Mouse (Mus musculus): ENCODE data around the gene Ifitm1.
A peak's percentile ranks its signal among the peaks of the same experiment; 100 is the strongest.
"Not testable (repeated sequence)": the region's sequence is repeated elsewhere in the genome, so short reads cannot be mapped to it uniquely, and the experiment has no call there.

The Ifitm1 gene

DNA sequence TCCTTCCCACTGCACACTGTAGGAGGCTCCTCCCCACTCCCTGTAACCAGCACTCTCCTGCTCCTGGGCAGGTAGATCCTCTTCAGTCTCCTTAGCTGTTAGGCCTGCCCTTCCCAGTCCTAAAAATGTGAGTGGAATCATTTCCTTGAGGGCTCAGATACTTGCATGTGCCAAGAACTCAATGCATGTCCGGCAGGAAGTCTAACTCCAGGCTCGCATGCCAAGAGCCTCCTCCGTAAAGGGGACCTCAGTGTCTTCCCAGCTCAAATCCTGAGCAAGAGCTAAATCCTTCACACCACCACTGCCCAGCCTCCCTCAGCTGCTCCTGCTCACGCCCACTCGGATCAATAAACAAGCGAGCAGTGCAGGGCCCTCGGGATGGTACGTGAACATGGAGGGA, 16.0 kb upstream of the Ifitm1 start:
- no peak for DNase-seq

DNA sequence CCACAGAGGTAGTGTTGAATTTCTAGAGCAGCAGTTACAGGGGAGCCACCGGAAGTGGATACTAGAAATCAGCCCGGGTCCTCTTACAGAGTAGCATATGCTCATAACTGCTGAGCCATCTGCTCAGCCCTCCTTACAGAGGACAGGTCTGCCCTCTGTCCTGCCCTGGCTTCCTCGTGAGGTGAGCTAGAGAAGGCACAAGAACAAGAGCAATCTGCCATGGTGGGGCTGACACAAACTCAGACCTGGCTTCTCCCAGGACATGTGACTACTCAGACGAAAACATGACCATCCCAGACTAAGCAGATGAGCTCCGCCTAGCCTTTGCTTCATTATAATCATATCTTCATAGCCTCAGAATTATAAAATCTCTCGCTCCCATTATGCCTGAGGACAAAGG, 15.3 kb upstream of the Ifitm1 start:
- no peak for DNase-seq

DNA sequence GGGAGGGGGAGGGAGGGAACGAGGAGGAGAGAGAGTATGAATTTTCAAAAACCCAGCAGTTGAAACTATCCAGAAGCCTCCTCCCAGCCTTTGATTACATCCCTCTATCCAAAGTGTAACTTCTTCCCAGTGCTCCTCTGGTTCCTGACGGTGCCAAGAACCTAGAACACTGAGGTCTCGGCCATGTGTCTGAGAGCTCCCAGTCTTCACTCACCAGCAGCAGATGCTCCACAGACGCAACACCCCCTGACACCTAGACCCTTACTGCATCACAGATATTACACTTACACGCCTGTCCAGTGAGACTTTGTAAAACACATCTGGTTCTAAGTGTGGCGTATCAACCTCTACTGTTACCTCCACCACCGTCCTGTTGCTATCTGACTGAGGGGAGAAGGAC, 14.6 kb upstream of the Ifitm1 start:
- DNase-seq: no peak

DNA sequence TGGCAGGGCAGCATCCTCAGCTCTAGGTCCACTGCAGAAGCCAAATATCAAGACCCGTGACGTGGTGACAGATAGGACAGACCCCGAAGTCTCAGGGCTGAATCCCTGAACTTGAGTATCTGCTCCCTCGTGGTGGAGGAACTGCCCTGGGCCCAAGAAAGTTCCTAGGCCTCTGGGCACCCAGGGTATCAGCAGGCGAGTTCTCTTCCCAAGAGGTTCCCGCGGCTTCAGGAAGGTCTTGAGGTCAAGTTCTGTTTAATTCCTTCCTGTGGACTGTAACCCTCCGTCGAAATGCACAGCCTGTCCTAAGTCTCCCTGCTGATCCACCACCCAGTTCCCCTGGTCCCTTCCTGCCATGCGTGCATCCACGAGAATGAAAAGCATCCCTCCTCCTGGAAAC, 13.9 kb upstream of the Ifitm1 start:
- no peak for DNase-seq

DNA sequence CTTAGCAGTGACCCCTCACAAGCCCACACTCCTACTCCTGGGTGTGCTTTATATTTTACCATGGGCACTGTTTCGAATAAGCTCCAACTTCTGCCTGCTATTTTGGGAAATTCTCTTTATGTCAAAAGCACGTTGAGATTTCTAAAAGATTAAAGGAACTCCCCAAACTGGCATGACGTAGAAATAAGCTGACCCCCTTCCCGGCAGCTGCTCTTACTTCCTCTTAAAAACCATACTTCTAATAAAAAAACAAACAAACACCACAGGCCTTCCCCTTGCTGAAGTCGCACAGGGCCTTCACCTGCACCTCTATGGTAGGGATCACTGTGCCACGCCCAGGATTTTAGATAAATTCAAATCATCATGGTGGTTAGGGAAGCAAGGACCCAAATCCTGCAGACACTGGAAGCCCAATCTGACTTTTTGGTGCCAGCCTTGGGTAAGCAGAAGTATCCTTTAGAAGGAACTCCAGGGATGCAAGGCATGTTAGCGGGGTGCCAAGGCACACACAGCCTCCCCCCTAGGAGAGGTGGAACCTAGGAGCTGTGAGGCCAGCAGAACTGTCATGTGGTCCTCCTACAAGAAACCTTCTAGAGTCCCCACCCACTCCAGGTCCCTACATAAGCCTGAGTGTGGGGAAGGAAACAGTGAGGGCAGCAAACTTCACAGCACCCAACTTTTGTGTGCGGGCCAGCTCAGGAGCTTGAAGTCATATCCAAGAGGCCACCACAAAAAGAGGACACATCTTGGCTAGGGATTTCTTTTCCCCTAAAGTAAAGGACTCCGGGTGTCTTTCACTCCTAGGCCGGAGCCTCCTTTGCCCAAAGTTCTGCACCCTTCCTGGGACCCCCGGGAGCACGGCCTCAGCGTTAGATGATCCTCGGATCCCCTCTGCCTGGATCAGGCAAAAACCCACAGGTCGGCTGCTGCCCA, 13.0 kb upstream of the Ifitm1 start:
- no peak for DNase-seq

DNA sequence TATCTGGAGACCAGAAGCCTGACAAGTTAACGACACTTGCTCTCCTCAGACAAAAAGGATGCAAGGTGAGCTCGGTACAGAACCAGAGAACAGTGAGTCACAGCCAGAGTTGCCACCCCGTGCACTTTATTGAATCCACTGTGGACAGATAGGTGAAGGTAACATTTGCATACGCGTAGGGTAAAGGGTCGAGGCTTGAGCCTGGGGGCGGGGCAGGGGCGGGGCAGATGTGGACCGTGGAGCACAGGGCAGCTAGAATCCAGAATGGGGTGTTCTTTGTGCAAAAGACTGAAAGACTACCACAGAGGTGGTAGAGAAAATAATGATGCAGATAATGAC, 12.3 kb upstream of the Ifitm1 start:
- DNase-seq: no peak

DNA sequence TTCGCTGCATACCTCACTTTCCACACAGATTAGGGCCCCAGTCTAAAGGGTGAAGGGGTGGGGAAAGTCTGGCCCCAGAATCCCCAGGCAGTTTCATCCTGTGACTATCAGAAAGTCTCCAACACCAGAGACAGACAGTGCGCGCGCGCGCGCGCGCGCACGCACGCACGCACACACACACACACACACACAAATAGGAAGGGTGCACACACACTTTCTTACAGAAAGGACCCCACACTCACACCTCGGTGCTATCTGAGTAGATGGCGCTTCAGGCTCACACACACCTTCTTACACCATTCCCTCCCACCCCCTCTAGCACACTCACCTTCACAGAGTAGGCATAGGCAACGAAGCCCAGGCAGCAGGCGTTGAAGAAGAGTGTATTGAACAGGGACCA, 11.7 kb upstream of the Ifitm1 start:
- no peak for DNase-seq

DNA sequence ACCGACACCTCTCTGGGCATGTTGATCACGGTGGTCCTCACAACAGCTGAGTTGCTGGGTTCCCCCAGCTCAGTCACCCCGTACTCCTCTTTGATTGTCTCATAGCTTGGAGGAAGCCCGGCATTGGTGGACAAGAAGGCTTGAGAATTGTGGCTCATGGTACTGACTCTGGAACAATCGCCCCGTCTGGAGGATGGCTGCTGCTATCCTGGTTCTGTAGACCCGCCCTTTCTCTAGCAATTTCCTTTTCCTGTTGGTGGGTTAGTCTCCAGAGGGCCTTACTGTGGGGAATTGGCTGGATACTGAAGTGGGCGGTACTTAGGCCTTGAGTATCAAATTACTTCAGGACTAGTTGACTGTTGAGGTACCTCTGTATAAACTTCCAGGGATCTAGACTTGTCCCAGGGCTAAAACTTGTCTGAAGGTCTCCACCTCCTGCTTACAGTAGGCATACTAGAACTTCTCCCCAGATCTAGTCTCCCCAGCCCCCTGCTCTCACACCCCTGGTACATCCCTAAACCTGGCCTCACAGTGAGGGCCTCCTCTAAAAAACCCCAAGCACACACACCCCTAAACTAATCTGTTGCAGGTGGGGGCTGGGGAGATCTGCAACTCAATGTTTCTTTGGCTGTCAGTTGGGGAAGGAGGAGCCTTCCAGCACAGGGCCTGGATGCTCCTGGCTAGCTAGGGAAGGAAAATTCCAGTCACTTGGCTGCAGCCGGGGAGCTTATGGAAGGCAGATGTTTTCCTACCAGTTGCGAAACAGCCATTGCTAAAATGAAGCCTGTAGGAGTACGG, 11.1 kb upstream of the Ifitm1 start, which contains the start of the genes Gm45717 and Ifitm2:
Gene Gm45717 (minus strand): TSS at position 180 of the 798 bp plus-strand sequence.
Gene Ifitm2 (minus strand): TSS at position 230 of the 798 bp plus-strand sequence.
- DNase-seq: peak; percentile 44

DNA sequence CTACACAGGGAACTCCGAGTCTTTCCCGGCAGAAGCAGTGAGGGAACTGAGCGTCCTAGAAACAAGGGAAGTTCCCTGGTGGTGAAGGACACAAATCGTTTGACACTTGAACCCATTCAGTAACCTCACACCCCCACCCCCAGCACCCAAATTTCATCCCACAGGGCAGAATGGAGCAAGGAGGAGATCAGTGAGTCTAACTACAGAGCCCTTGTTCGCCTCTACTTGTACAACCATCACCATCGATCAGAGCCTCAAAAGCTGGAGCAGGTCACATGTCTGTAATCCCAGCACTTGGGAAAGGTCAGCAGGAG, 10.5 kb upstream of the Ifitm1 start:
- DNase-seq: no peak

DNA sequence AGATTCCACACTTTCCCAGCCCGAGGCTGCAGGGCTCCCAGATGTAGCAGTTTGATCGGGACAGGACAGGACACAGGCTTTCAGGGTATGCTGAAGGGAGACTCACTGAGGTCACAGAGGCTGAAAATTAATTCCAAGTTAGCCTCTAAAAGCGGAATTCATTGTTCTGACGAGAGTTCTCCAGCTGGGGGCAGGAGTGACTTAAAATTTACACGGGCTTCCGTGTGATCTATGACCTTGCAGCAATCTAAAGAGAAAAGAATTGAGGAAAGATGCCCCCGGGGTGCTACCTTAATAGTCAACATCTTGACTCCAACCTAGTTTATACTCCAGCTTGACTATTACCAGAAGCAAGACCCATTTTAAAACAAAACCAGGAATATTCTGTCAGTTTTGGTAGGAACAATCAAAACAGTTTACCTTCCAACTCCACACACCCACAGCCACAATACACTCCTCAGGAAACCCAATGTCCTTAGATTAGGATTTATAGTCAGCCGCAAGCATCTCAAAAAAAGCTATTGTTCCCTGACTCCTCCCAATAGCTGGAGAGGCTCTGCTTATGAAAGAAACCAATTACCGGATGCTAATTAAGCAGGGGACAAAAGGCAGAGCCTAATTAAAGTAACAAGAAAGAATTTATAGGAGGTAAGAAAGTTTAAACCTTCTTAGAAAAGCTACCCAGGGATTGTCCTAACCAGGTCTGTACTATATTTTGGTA, 7.7 kb upstream of the Ifitm1 start:
- no peak for DNase-seq

DNA sequence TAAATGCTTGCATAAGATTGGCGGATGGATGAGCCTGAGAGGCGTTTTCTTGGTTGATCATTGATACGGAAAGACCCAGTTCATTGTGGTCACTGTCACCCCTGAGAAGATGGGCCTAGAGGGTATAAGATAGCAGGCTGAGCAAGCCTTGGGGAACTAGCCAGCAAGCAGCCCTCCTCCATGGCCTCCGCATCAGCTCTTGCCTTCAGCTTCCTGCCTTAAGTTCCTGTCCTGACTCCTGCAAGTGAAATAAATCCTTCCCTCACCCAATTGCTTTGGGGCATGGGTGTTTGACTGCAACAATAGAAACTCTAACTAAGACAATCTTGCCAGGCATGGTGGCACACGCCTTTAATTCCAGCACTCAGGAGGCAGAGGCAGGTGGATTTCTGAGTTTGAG, 7.0 kb upstream of the Ifitm1 start:
- no peak for DNase-seq

DNA sequence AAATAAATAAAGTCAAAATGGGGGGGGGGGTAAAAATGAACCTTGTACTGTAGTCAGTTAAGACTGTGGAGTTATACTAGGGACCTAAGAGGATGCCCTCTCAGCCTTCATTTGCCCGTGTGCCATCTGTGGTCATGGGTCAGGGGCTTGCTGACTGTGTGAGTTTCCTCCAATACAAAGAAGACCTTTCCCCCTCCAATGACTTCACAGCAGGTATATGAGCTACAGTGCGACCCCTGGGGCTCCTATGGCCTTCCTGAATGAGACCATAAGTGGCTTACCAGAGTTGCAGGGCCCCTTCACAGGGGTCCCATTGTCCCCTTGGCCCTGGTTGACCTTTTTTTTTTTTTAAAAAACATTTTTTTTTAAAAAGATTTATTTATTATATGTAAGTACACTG, 5.6 kb upstream of the Ifitm1 start:
- DNase-seq: no peak

DNA sequence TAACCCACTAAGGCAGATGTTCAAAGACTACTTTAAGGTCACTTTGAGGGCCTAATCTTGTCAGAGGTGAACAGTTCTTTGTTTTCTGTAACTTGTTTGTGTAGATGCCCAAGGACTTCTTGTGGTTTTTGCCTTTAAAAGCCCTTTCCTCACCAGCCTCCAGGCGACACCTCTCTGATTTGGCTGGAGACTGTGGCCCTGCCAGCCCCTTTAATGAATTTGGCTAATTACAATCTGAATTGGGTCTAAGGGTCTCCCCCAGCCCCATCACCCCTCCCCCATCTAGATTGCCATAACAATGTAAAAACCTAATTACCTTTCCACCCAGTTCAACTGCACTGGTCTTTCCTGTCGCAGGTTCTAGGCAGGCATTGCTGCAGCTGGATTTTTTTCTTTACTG, 4.3 kb upstream of the Ifitm1 start:
- DNase-seq: no peak

DNA sequence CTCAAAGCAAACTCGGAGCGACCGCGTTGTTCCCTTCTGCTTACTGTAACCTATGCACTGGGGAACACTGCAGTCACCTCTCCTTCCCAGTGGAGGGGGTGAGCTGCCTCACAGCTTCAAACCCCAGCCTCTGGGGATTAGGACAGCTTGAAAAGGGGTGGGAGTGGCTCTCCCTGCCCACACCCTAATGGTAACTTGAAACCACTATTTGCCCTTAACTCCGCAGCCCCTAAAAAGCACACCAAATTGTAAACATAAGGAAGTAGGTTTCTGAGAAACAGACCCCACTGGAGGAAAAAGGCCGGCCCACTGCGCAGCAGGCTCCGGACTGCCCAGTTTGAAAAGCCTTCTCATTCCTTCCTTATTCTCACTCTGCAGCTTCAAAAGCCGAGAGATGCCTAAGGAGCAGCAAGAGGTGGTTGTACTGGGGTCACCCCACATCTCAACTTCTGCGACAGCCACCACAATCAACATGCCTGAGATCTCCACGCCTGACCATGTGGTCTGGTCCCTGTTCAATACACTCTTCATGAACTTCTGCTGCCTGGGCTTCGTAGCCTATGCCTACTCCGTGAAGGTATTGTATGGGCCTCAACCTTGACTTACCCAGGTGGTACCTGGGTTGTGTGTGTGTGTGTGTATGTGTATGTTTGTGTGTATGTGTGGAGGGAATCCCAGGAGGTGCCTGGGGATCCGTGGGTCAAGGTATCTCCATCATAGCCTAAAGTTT, 1.0 kb downstream of the Ifitm1 start:
- no peak for DNase-seq

DNA sequence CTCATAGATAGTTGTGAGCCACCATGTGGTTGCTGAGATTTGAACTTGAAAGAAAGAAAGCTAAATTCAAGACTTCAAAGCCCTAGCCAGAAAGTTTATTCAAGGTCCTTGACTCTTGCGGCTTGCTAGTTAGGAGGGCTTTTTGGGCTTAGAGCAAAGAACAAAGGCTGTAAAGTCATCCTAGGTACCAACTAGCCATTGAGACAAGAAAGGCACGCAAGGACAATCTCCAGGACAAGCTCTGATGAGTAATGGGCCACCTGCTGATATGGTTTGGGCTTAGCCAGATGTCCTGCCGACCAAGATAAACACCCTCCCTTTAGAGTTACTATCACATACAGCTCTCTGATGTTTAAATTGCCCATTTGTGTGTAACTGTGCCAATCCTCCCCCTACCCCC, 1.7 kb downstream of the Ifitm1 start:
- DNase-seq: not testable (repeated sequence)

DNA sequence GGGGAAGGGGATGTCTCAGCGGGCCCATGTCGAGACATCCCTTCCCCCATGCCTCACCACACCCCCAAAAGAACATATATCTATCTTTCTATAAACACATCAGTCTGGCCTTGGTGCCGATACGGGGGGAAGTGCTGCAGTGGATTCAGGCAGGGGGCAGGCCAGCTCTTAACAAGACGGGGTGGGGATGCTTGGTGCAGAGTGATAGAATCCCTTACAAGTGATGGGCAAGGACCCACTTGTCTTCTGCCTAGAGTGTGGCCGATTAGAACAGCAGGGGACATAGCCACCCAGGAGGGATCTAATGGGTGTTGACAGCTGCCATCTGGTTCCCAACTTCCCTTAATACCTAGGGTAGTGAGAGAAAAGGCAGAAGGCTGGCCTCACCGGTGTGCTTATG, 3.9 kb downstream of the Ifitm1 start:
- no peak for DNase-seq

DNA sequence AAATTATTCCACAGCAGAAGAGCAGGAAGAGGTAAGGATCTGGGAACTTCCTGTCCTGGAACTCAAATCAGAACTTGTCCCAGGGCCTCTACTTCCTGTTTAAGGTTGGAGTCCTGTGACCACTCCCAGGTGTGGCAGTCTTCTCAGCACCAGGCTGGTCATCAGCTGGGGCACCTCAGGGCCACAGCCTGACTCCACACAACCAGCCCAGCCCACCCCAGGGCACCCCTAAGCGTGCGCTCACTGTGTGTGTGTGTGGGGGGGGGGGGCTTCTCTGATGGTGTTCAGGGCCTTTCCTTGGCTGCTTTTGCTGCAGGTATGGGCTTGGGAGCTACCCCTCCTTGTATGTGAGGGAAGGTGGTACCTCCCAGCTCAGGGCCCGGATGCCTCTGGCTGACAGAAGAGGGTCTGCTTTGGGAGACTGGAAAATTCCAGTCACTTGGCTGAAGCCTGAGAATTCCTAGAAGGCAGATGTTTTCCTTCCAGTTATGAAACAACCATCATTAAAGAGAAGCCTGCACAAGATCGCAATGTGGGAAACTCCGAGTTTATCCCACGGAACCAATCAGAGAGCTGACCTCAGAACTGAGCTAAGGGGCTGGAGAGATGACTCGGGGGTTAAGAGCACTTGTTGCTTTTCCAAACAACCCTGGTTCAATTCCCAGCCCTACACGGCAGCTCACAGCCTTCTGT, 4.6 kb downstream of the Ifitm1 start:
- no peak for DNase-seq

DNA sequence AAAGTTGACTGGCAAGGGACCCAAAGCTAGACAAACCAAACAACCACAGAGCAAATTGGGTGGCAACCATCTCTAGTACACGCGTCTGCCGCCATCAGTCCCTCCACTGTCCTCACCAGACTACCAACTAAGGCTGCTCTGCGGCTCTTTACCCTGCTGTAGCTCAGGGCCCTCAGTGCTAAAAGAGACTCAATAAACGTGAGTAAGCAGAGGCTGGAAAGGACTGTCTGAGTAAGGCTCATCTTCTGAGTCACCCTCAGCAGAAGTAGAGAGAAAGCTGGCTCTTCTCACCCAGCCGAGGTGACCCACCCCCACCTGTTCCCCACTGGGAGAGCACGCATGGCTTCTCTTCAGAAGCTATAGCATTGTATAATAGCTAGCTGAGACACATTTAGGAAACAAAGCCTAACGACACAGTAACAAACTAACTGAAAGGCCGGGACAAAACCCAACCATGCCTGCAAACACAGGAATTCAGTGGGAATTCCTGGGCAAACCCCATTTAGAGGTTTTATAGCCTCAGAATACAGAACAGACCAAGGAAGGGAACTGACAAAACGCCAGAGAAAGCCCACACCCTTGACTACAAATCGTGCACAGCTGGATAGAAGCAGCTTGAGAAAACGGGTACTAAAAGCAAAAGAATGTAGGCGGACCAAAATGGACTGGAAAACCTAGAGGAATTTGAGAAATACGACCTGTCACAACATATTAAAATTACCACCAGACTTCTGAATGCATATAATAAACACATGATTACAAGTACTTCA, 6.6 kb downstream of the Ifitm1 start:
- DNase-seq: no peak

DNA sequence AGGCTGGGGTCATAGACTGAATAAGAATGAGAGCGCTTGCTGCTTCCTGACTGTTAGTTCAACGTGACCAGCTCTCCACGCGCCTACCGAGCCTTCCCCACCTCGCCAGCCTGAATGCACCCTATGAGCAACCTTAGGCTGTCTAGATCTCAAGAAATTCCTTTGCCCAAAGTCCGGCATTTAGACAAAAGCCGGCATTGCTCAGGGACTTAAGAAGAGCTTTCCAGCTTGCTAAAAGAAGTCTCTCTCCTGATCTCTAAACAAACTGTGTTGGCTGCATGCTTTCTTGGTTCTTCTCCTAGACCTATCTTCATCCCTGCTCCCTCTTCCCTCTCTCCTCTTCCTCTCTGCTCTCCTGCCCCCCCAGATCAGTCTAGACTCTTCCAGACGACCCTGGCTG, 7.9 kb downstream of the Ifitm1 start:
- no peak for DNase-seq

DNA sequence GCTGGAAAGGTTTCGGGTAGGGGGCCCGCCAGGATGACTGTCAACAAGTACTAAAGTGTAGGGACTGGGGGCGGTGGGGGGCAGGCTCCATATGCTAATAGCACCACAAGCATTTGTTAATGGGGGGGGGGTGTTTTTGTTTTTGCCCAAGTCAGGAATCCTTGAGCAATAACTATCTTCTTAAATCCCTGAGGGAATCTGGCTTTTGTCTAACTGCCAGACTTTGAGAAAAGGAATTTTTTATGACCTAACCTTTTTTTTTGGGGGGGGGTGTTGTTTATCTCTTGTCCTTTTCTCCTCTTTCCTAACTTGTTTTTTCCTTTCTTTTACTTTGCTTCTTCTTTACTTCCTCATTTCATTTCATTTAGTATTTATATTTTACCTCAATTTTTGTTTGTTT, 8.4 kb downstream of the Ifitm1 start:
- DNase-seq: no peak

DNA sequence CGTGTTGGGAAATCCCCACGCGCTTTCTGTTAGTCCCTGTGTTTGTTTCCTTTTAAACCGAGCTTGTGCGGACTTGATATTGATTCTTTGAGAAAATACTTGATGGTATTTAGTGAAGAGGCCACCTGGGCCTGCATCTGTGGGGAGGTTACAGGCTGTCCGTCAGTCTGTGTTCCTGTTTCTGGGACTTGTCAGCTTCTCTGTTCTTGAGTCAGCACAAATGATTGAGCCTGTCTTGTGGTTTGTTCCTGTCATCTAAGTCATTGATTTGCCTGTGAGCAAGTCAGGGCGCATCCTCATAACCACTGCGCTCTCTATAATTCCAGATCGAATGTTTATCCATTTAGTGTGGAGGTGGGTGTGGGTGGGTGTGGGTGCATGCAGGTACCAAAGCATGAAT, 9.7 kb downstream of the Ifitm1 start:
- DNase-seq: not testable (repeated sequence)

DNA sequence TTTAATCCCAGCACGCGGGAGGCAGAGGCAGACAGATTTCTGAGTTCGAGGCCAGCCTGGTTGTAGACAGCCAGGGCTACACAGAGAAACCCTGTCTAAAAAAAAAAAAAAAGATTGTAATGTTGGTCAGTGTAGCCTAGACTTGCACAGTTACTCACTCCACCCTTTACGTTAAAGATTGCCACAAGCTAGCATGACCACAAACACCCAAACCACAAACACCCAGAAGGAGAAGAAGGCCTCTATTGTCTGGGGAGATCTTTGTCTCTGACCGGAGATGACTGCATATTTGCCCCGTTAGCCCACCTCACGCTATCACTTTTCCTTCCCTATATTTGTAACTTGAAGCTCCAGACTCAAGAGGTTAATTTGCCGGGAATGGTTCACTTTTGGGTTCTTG, 14.7 kb downstream of the Ifitm1 start:
- no peak for DNase-seq
